Mouse (Mus musculus) forebrain, embryonic 15.5 days (tissue): ENCODE data around the gene Flywch1. TPM values are rescaled to one million over a fixed set of nuclear protein-coding genes. Genes with fewer than 3 reads are reported as not detected.

Experiments
- ATAC-seq: fragments of 200-750 bp; cut with Nextera tagmentation; replicated peaks from 2 replicates; pipeline ENCODE4 v1.8.0; 2017; ENCODE audit warnings: mild to moderate bottlenecking, moderate TSS enrichment, moderate library complexity
- H3K27ac ChIP-seq: fragments of 300-500 bp; sonication (generic); replicated peaks from 2 replicates; pipeline ENCODE4 v1.5.1; 2015; ENCODE audit warnings: mild to moderate bottlenecking, inconsistent platforms
- H3K27me3 ChIP-seq: fragments of 300-500 bp; sonication (generic); 2 replicates; pipeline ENCODE4 v1.6.1; 2015; ENCODE audit warnings: inconsistent platforms
- H3K36me3 ChIP-seq: fragments of 300-500 bp; sonication (generic); 2 replicates; pipeline ENCODE4 v1.6.1; 2015; ENCODE audit warnings: mild to moderate bottlenecking, inconsistent platforms
- H3K4me1 ChIP-seq: fragments of 300-500 bp; sonication (generic); 2 replicates; pipeline ENCODE4 v1.6.1; 2015; ENCODE audit warnings: inconsistent platforms
- H3K4me2 ChIP-seq: fragments of 300-500 bp; sonication (generic); replicated peaks from 2 replicates; pipeline ENCODE4 v1.6.1; 2015; ENCODE audit warnings: mild to moderate bottlenecking, inconsistent platforms
- H3K4me3 ChIP-seq: fragments of 300-500 bp; sonication (generic); 2 replicates; pipeline ENCODE4 v1.5.1; 2015; ENCODE audit warnings: mild to moderate bottlenecking, inconsistent platforms
- H3K9ac ChIP-seq: fragments of 300-500 bp; sonication (generic); replicated peaks from 2 replicates; pipeline ENCODE4 v1.6.1; 2015; ENCODE audit warnings: mild to moderate bottlenecking, inconsistent platforms
- H3K9me3 ChIP-seq: fragments of 300-500 bp; sonication (generic); 2 replicates; pipeline ENCODE4 v1.6.1; 2016; ENCODE audit warnings: inconsistent platforms
- WGBS: fragments of 180-500 bp; shearing (Covaris S2); methylation state at CpG from one replicate; pipeline ENCODE4 v1.1.7; 2015; ENCODE audit warnings: mixed read lengths; 5-methylcytosine and 5-hydroxymethylcytosine counted together
- polyA plus RNA-seq: library from polyadenylated mRNA; unstranded; fragments of >200 nt; fragmentation: Nextera tagmentation; extraction: Ambion mirVana; gene quantifications from 2 replicates; pipeline ENCODE4 v1.2.1, GENCODE M21; 2015

Gene Flywch1
- polyA plus RNA-seq, 1 experiment from 2014 or later, result 162 TPM

GRCm38 (mm10) chr17:23722376-23723125 lies 48.9 kb downstream of the Flywch1 start, which contains the start of gene 1520401A03Rik:
TSS of gene 1520401A03Rik (minus strand) at chr17:23722783.
- no peak within 1 kb of the TSS for H3K4me2 ChIP-seq
- no peaks in the 10 kb centered on the region for H3K36me3 ChIP-seq
- no peak for ATAC-seq
- H3K9me3 ChIP-seq, result no peaks in the 10 kb centered on the region
- H3K4me3 ChIP-seq, result no peak within 1 kb of the TSS
- no peak within 1 kb of the TSS for H3K9ac ChIP-seq
- H3K27ac ChIP-seq, result no peak within 1 kb of the TSS
- H3K4me1 ChIP-seq, result peaks cover 14% of the 10 kb centered on the region
- no peaks in the 10 kb centered on the region for H3K27me3 ChIP-seq
- 83% methylated on average over 7 of the region's 7 CpGs for WGBS

- ATAC-seq, result no peak
- no peak overlapping the region for H3K4me2 ChIP-seq
- H3K27ac ChIP-seq, result no peak overlapping the region
- no peaks in the 10 kb centered on the region for H3K9me3 ChIP-seq
- 85% methylated on average over 2 of the region's 2 CpGs for WGBS
- no peaks in the 10 kb centered on the region for H3K27me3 ChIP-seq
- no peak overlapping the region for H3K4me3 ChIP-seq
- H3K4me1 ChIP-seq, result peaks cover 7% of the 10 kb centered on the region
- H3K9ac ChIP-seq, result no peak overlapping the region
- no peaks in the 10 kb centered on the region for H3K36me3 ChIP-seq
Measured at GRCm38 (mm10) chr17:23721886-23722285, 49.5 kb downstream of the Flywch1 start.

- no peak overlapping the region for H3K27ac ChIP-seq
- no peaks in the 10 kb centered on the region for H3K4me1 ChIP-seq
- H3K4me2 ChIP-seq, result no peak overlapping the region
- no peak overlapping the region for H3K4me3 ChIP-seq
- H3K9ac ChIP-seq, result no peak overlapping the region
- no peaks in the 10 kb centered on the region for H3K36me3 ChIP-seq
- WGBS, result 14% methylated on average over 1 of the region's 1 CpGs
- no peaks in the 10 kb centered on the region for H3K27me3 ChIP-seq
- no peaks in the 10 kb centered on the region for H3K9me3 ChIP-seq
- ATAC-seq, result no peak
Measured at GRCm38 (mm10) chr17:23719455-23719854, 51.9 kb downstream of the Flywch1 start.

- Histone ChIP-seq H3K27me3 (no peaks in the 10 kb centered on the region), H3K4me3 (no peak overlapping the region), H3K36me3 (no peaks in the 10 kb centered on the region), H3K4me2 (no peak overlapping the region), H3K9ac (no peak overlapping the region), H3K4me1 (no peaks in the 10 kb centered on the region), H3K27ac (no peak overlapping the region), H3K9me3 (no peaks in the 10 kb centered on the region)
- ATAC-seq, result no peak
- 54% methylated on average over 2 of the region's 2 CpGs for WGBS
Measured at GRCm38 (mm10) chr17:23717003-23717402, 54.4 kb downstream of the Flywch1 start.

GRCm38 (mm10) chr17:23706212-23706611 lies 65.2 kb downstream of the Flywch1 start:
- no peak overlapping the region; the same call in 1 of the 2 replicates for H3K9ac ChIP-seq
- H3K36me3 ChIP-seq, result no peaks in the 10 kb centered on the region
- no peaks in the 10 kb centered on the region for H3K4me1 ChIP-seq
- H3K4me3 ChIP-seq, result no peak overlapping the region
- no peak overlapping the region for H3K4me2 ChIP-seq
- peak; percentile 44 for ATAC-seq
- H3K27ac ChIP-seq, result no peak overlapping the region
- H3K9me3 ChIP-seq, result no peaks in the 10 kb centered on the region
- WGBS, result 1% methylated on average over 3 of the region's 3 CpGs
- H3K27me3 ChIP-seq, result 0 out of 2 replicates have a peak, but pooled peaks cover 6% of the 10 kb centered on the region

- Histone ChIP-seq H3K4me1 (no peaks in the 10 kb centered on the region), H3K27me3 (peaks cover 9% of the 10 kb centered on the region; the same call in 1 of the 2 replicates), H3K9ac (no peak overlapping the region; the same call in 1 of the 2 replicates), H3K27ac (no peak overlapping the region), H3K9me3 (no peaks in the 10 kb centered on the region), H3K36me3 (no peaks in the 10 kb centered on the region), H3K4me3 (no peak overlapping the region), H3K4me2 (no peak overlapping the region)
- WGBS, result 72% methylated on average over 7 of the region's 7 CpGs
- ATAC-seq, result peak; percentile 41
Measured at GRCm38 (mm10) chr17:23705525-23706104, 65.8 kb downstream of the Flywch1 start.

GRCm38 (mm10) chr17:23704741-23705140 lies 66.7 kb downstream of the Flywch1 start:
- peaks cover 3% of the 10 kb centered on the region for H3K4me1 ChIP-seq
- H3K4me2 ChIP-seq, result no peak overlapping the region
- H3K27me3 ChIP-seq, result peaks cover 8% of the 10 kb centered on the region; the same call in 1 of the 2 replicates
- H3K9me3 ChIP-seq, result no peaks in the 10 kb centered on the region
- no peak overlapping the region for H3K9ac ChIP-seq
- no peak overlapping the region for H3K27ac ChIP-seq
- ATAC-seq, result no peak
- no peaks in the 10 kb centered on the region for H3K36me3 ChIP-seq
- H3K4me3 ChIP-seq, result no peak overlapping the region
- WGBS, result 49% methylated on average over 7 of the region's 7 CpGs

- Histone ChIP-seq H3K4me3 (no peak overlapping the region), H3K27ac (no peak overlapping the region), H3K9ac (no peak overlapping the region), H3K9me3 (no peaks in the 10 kb centered on the region), H3K4me1 (peaks cover 9% of the 10 kb centered on the region), H3K4me2 (no peak overlapping the region), H3K36me3 (no peaks in the 10 kb centered on the region), H3K27me3 (peaks cover 22% of the 10 kb centered on the region)
- 83% methylated on average over 9 of the region's 9 CpGs for WGBS
- ATAC-seq, result no peak
Measured at GRCm38 (mm10) chr17:23703301-23703700, 68.1 kb downstream of the Flywch1 start.

Other genes with a start within 250 kb of the Flywch1 start
- gene Zfp213, start 207.4 kb downstream of the Flywch1 start, polyA plus RNA-seq, result 21.0 and 21.5 TPM in 2 replicates
- gene Zfp13, start 172.1 kb downstream of the Flywch1 start, polyA plus RNA-seq, result 26.9 and 30.2 TPM in 2 replicates
- gene Zscan10, start 170.7 kb downstream of the Flywch1 start, polyA plus RNA-seq, result not detected in 2 replicates
- 1.3 and 1.7 TPM in 2 replicates for gene Mmp25, start 126.3 kb downstream of the Flywch1 start, polyA plus RNA-seq
- gene Bicdl2, start 111.1 kb downstream of the Flywch1 start, polyA plus RNA-seq, result 0.22 TPM in 1 of 2 replicates, not detected in the other
- 90.3 and 92.0 TPM in 2 replicates for gene Hcfc1r1, start 98.0 kb downstream of the Flywch1 start, polyA plus RNA-seq
- gene Thoc6, start 97.7 kb downstream of the Flywch1 start, polyA plus RNA-seq, result 39.4 and 39.5 TPM in 2 replicates
- 3.6 and 5.5 TPM in 2 replicates for gene Tnfrsf12a, start 94.1 kb downstream of the Flywch1 start, polyA plus RNA-seq
- 0.42 and 0.50 TPM in 2 replicates for gene Cldn6, start 92.4 kb downstream of the Flywch1 start, polyA plus RNA-seq
- 1.2 TPM in 2 replicates for gene Cldn9, start 87.6 kb downstream of the Flywch1 start, polyA plus RNA-seq
- gene 1520401A03Rik, start 48.8 kb downstream of the Flywch1 start, polyA plus RNA-seq, result not detected in 2 replicates
- 26.7 and 28.4 TPM in 2 replicates for gene Pkmyt1, start 45.3 kb downstream of the Flywch1 start, polyA plus RNA-seq
- 39.4 and 39.7 TPM in 2 replicates for gene Paqr4, start 30.7 kb downstream of the Flywch1 start, polyA plus RNA-seq
- gene Kremen2, start 25.8 kb downstream of the Flywch1 start, polyA plus RNA-seq, result 0.48 and 0.50 TPM in 2 replicates
- 30.7 and 31.9 TPM in 2 replicates for gene Flywch2, start 14.5 kb upstream of the Flywch1 start, polyA plus RNA-seq
- 562 and 569 TPM in 2 replicates for gene Srrm2, start 18.9 kb upstream of the Flywch1 start, polyA plus RNA-seq
- 1,149 and 1,206 TPM in 2 replicates for gene Elob, start 57.5 kb upstream of the Flywch1 start, polyA plus RNA-seq
- not detected in 2 replicates for gene Prss33, start 64.5 kb upstream of the Flywch1 start, polyA plus RNA-seq
- not detected in 2 replicates for gene Prss32, start 72.3 kb upstream of the Flywch1 start, polyA plus RNA-seq
- gene Prss41, start 72.6 kb upstream of the Flywch1 start, polyA plus RNA-seq, result 0.52 and 1.0 TPM in 2 replicates
- not detected in 2 replicates for gene Prss21, start 96.5 kb upstream of the Flywch1 start, polyA plus RNA-seq
- gene Dcpp1, start 109.3 kb upstream of the Flywch1 start, polyA plus RNA-seq, result not detected in 2 replicates
- gene Dcpp2, start 109.3 kb upstream of the Flywch1 start, polyA plus RNA-seq, result not detected in 2 replicates
- gene Dcpp3, start 145.9 kb upstream of the Flywch1 start, polyA plus RNA-seq, result not detected in 2 replicates
- gene Sbp, start 170.1 kb upstream of the Flywch1 start, polyA plus RNA-seq, result not detected in 2 replicates
- gene Sbpl, start 183.7 kb upstream of the Flywch1 start, polyA plus RNA-seq, result not detected in 2 replicates
- not detected in 2 replicates for gene Prss30, start 209.0 kb upstream of the Flywch1 start, polyA plus RNA-seq
- gene Prss22, start 226.5 kb upstream of the Flywch1 start, polyA plus RNA-seq, result not detected in 2 replicates